Comparison of ENCODE assay signal across 9 mouse cellular contexts in the genomic region with DNA sequence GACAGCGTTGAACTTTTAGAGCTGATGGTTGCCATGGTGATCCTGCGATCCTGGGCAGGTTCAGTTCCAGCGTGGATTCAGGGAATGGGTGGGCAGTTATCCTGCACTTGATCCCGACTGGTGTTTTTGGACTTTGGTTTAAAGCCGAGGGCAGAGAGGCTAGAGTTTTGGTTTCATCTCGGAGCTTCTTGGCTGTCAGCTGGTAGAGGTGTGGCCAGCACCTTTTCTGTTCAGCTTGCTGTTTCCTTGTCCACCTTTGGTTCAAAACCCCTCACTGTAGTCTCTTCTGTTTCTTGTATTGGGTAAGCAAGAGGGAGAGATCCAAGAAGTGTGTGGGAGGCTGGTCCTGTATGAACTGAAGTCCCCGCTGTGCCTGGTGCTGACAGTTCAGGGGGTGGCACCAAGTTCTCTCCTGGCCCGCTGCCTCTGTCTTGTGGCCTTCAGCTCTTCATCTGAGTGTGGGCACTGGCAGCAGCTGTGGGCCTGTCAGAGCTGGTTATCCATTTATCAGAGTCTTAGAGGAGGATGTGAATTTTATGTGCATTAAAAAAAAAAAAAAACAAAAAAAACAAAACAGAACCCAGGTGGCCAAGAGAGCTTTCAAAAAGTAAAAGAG.
DNase-seq lines count a peak whose midpoint lies in the region.
"Had no signal": no experiment of that assay in that cellular context is flagged by ENCODE, and none has a peak within 500 bp of the region (broad histone marks: within the 10 kb centered on the region; RNA-seq: fewer than 3 reads in every experiment).

No protein-coding gene starts in this region.

- no peaks in the 10 kb centered on the region for H3K9me3 ChIP-seq in heart, embryonic 10.5 days
- H3K9me3 ChIP-seq: neural tube, embryonic 13.5 days had no signal

- H3K27me3 ChIP-seq in heart, embryonic 10.5 days (ENCODE audit: insufficient read depth, poor library complexity, severe bottlenecking) = no peaks in the 10 kb centered on the region
- H3K27me3 ChIP-seq: neural tube, embryonic 13.5 days had no signal

- H3K36me3 ChIP-seq in heart, embryonic 10.5 days = no peaks in the 10 kb centered on the region
- H3K36me3 ChIP-seq: neural tube, embryonic 13.5 days had no signal

- no peak for DNase-seq in heart, embryonic 10.5 days (ENCODE audit: low spot score)
- no peak for DNase-seq in heart, adult 11 months
- DNase-seq in urinary bladder, postnatal 14 days (ENCODE audit: low spot score) = peak; percentile 55
- no peak for DNase-seq in urinary bladder, postnatal 10 days (ENCODE audit: low spot score)
- DNase-seq in kidney, adult 9 months = peak; percentile 83
- peak; percentile 15 for DNase-seq in telencephalon, adult 2 months (ENCODE audit: low read depth, low spot score)
- DNase-seq in lung, postnatal 25 days (ENCODE audit: low spot score) = no peak
- no peak for DNase-seq in urinary bladder, postnatal 25 days (ENCODE audit: low spot score)

- peaks cover 84% of the 10 kb centered on the region for H3K4me1 ChIP-seq in heart, embryonic 10.5 days

- no peak overlapping the region for H3K4me3 ChIP-seq in heart, embryonic 10.5 days
- H3K4me3 ChIP-seq: neural tube, embryonic 13.5 days had no signal

- 47% methylated on average over 8 of the region's 8 CpGs for WGBS in heart, embryonic 10.5 days

- H3K27ac ChIP-seq in heart, embryonic 10.5 days = peak overlapping the region; percentile 65
- H3K27ac ChIP-seq: neural tube, embryonic 13.5 days had no signal

Comparison
In these comparisons a context has a peak if more than half of its experiments do, and no peak if none do; other contexts are left out.
1. DNase-seq: peak in urinary bladder, postnatal 14 days (single experiment), kidney, adult 9 months (single experiment) and telencephalon, adult 2 months (single experiment); none in heart, embryonic 10.5 days (single experiment), heart, adult 11 months (single experiment), urinary bladder, postnatal 10 days (single experiment), lung, postnatal 25 days (single experiment) and urinary bladder, postnatal 25 days (single experiment).